Mouse (Mus musculus) 416B (cell line): ENCODE results near the gene Pknox1.

Experiments
- DNase-seq: peaks from one replicate; pipeline ENCODE4 v3.0.0; 2011; ENCODE audit warnings: low read depth

Gene Pknox1

GRCm38 (mm10) chr17:31556253-31556652 is 8.3 kb upstream of the Pknox1 start:
- no peak for DNase-seq

- DNase-seq: no peak
Measured at GRCm38 (mm10) chr17:31557124-31557880, 7.2 kb upstream of the Pknox1 start.

DNA sequence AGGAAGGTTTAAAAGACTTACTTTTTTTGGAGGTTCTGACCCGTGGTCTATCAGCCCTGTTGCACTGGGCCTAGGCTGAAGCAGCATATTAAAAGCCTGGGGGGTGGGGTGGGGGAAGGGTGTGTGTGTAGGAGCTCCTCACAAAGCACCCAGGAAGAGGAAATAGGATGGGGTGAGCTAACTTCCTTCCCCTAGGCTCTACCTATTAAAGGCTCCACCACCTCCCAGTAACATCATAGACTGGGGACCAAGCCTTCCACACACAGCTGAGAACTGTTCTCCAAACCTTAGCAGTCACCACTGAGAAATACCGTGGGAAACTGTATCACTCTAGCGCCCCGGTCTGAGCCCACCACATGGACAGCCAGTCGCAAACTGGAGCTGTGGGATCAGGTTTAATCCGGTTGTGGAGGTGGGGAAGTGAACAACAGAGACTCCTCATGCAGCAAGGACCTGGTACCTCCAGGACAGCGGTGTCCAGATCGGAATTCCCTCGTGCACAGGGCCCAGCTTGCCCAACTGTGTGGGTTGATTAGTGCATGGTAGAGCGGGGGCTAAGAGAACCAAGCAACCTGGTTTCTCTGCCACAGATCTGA is 6.5 kb upstream of the Pknox1 start:
- DNase-seq: no peak

GRCm38 (mm10) chr17:31559021-31559789 is 5.3 kb upstream of the Pknox1 start:
- DNase-seq: no peak

DNA sequence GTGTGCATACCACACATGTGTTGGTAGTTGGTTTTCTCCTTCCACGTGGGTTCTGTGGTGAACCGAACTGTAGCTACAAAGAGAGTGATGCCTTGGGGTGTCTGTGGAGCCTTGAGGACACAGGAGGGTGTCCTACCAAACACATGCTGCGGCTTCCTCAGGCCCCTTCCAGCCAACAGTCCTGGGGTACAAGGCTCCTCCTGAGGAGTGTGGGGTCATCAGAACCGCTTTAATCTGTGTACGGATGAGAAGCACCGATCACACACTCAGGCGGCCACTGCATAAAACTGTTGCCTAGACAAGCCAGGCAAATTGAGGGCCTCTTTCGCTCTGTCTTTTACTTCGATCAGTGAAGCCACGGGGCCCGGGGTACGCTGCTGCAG is 911 bp upstream of the Pknox1 start:
- no peak for DNase-seq

DNA sequence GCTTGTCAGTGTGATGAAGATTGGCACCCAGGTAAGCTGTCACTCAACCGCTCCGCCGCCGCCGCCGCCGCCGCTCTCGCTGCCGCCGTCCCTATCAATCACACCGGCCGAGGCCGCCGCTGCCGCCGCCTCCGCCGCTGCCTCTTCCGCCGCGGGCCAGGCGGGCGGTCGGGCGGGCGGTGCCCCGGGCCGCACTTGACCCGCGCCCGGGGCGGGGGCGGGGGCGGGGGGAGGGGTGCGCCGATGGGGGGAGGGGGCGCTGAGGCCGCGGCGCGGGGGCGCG is 265 bp downstream of the Pknox1 start:
- DNase-seq: no peak

- DNase-seq: peak; percentile 42
Measured at GRCm38 (mm10) chr17:31565141-31566056, 865 bp downstream of the Pknox1 start.

GRCm38 (mm10) chr17:31566276-31566675 is 1.7 kb downstream of the Pknox1 start:
- no peak for DNase-seq

- DNase-seq: no peak
Measured at GRCm38 (mm10) chr17:31569756-31570155, 5.2 kb downstream of the Pknox1 start.

- peak; percentile 71 for DNase-seq
Measured at GRCm38 (mm10) chr17:31570321-31570925, 5.9 kb downstream of the Pknox1 start.

GRCm38 (mm10) chr17:31571689-31572088 is 7.2 kb downstream of the Pknox1 start:
- DNase-seq: no peak

GRCm38 (mm10) chr17:31574662-31575061 is 10.1 kb downstream of the Pknox1 start:
- DNase-seq: peak; percentile 53

DNA sequence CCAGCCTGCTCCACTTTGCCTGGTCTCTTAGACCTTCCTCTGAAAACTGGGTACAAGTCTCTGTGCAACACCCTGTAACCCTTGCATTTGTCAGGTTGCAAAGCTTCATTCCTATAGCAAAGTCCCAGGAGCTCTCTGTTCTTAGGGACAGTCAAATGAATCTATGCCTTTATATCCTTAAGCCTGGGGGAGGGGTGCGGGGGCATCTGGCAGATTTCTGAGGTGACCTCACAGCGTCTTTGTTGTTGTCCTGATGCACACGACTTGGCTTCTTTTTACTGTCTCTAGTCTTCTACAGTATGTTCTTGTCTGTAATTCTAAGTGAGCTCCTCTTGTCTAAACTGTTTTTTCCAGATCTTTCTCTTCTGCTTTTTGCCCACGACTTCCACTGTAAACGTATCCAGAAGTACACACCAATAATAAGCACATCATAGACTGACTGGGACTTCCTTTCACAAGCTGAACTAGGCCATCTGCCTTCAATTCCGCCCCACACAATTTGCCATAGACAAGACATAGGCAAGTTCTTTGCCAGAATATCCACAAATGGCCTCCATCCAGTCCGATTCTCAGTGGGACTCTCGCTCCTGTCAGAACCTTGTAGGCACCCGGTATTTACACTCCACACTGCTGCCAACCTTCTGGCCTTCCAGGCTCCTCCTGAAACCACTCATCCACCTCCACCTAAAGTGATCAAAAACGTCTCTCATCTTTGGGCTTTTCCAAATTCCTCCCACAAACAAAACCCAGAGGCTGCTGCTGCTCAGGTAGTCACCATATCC is 12.1 kb downstream of the Pknox1 start:
- DNase-seq: no peak

DNA sequence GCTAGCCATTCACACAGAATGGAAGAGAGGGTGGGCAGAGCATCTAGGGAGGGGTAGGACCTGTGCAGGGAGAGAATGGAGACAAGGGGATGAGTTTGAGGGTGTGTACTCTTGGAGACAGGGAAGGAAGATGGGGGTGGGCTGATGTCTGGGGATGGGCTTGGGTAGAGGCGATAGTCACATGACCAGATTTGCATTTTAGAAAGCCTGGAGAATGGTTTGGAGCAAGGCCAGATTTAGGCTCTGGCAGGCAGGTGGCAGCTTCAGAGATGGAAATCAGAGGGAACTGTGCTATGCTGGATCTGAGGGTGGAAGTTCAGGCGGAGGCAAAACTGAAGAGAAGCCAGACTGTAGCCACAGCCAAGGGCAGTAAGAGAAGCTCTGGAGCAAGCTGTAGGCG is 15.8 kb downstream of the Pknox1 start:
- DNase-seq: no peak

DNA sequence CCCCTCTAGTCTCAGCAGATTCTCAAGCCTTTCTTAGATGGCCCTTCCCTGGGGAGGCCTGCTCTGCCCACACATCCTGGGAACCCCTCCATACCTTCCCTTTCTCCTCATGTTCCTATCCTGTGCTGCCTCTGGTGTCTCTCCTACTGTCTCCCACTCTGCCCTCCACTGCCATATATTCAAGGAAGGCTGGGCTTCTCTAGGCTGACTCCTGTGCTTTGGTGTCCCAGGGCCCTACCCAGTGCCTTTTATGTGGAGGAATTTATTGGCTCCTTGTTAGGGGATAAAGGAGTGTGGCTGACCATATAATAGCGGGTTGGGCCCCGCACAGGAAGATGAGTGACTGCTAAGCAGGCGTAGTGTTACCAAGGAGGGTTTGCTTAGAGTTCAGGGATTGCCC is 18.7 kb downstream of the Pknox1 start:
- no peak for DNase-seq

DNA sequence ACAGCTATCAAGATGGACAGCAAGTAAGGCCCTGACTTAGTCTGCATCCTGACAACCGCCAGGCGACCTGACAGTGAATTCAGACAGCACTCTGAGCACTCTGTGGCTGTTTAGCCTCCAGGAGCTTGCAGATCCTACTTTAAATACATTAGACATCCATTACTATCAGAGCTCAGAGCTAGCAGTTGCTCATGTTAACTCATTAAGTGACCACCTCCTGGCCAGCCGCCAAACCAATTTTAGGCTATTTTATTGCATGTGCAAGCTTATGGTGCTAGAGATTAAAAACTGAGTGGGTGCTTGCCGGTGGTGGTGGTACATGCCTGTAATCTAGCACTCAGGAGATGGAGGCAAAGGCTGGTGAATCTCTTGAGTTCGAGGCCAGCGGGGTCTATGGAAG is 19.2 kb downstream of the Pknox1 start:
- no peak for DNase-seq

GRCm38 (mm10) chr17:31588115-31588514 is 23.6 kb downstream of the Pknox1 start:
- no peak for DNase-seq

DNA sequence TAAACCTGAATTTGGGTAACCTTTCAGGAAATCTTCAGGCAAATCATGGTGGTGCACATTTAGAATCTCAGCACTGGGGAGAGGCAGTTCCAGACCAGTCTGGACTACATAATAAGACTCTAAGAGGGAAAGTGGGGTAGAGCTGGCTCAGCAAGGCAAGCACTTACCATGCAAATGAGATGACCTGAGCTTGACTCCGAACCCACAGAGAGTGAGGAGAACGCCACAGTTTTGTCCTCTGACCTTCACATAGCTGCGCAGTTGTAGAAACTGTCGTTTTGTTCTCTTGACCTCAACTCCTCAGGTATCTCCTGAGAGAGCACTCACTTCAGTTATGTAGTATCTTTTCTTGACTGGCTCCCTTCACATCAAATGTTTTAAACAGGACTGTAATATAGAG is 24.2 kb downstream of the Pknox1 start:
- DNase-seq: no peak

DNA sequence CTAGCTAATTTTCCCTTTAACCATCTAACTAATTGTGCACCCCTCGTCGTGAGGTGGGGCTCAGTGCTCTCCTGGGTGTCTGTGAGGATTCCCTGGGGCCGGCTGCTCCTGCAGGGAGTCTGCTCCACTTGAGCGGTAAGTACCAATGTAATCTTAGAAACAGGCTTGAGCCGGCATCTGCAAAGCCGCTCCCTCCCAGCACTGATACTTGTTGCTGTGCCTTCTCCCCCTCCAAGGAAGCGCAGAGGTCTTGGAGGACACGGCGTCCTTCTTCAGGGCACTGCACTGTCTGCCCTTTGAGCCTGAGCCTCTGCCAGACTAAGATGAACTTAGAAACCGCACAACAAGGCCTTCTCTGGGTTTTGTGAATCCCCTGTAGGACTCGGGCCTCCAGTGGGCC is 26.3 kb downstream of the Pknox1 start:
- DNase-seq: no peak

GRCm38 (mm10) chr17:31594590-31594989 is 30.1 kb downstream of the Pknox1 start:
- peak; percentile 53 for DNase-seq

GRCm38 (mm10) chr17:31595077-31595476 is 30.5 kb downstream of the Pknox1 start:
- DNase-seq: no peak
